Mouse (Mus musculus) kidney, adult 2 months (tissue): ENCODE data around the gene AI413582. TPM values are rescaled to one million over a fixed set of nuclear protein-coding genes. Genes with fewer than 3 reads are reported as not detected.

Source experiments
- DNase-seq: peaks from one replicate; pipeline ENCODE4 v3.0.0; 2021
- H3K27ac ChIP-seq: fragments of 200-500 bp; 2 replicates; pipeline ENCODE4 v1.5.1; 2012; ENCODE audit warnings: low read depth, low read length, control low read depth, inconsistent platforms; ENCODE audit not compliant: insufficient read depth
- H3K27me3 ChIP-seq: fragments of 200-500 bp; replicated peaks from 2 replicates; pipeline ENCODE4 v1.6.1; 2012; ENCODE audit warnings: mild to moderate bottlenecking, moderate library complexity, low read length, inconsistent platforms; ENCODE audit not compliant: control insufficient read depth, insufficient read depth
- H3K36me3 ChIP-seq: fragments of 200-500 bp; 2 replicates; pipeline ENCODE4 v1.6.1; 2012; ENCODE audit warnings: mild to moderate bottlenecking, moderate library complexity, low read length, inconsistent platforms; ENCODE audit not compliant: control insufficient read depth, insufficient read depth
- H3K4me1 ChIP-seq: fragments of 200-500 bp; 2 replicates; pipeline ENCODE4 v1.6.1; 2011; ENCODE audit warnings: low read length; ENCODE audit not compliant: control insufficient read depth, insufficient read depth
- H3K4me3 ChIP-seq: fragments of 200-500 bp; 2 replicates; pipeline ENCODE4 v1.5.1; 2011; ENCODE audit warnings: mild to moderate bottlenecking, low read depth, low read length, control low read depth; ENCODE audit not compliant: insufficient read depth
- CTCF ChIP-seq: fragments of 200-500 bp; conservative IDR thresholded peaks from 2 replicates; pipeline ENCODE4 v1.5.1; 2011; ENCODE audit warnings: low read depth, mild to moderate bottlenecking, control low read depth, low read length, moderate library complexity, mixed read lengths; ENCODE audit not compliant: insufficient read depth, insufficient read length
- POLR2A ChIP-seq: fragments of 200-500 bp; IDR thresholded peaks from one replicate; pipeline ENCODE4 v1.6.1; 2011; ENCODE audit warnings: low read depth, low read length, control low read depth
- WGBS: fragments of 180-500 bp; shearing (Covaris S2); methylation state at CpG from one replicate; pipeline ENCODE4 v1.1.7; 2018; 5-methylcytosine and 5-hydroxymethylcytosine counted together
- polyA plus RNA-seq: library from polyadenylated mRNA; depleted of rRNA; stranded (reverse); fragments of >200 nt; gene quantifications from 2 replicates; pipeline ENCODE4 v1.2.3, GENCODE M21; 2012; rRNA removed

AI413582 gene
- 41.7 and 55.7 TPM in 2 replicates for polyA plus RNA-seq

GRCm38 (mm10) chr17:27565163-27565941, at the start of gene AI413582:
TSS of gene AI413582 (minus strand) at chr17:27565756.
- Histone ChIP-seq H3K36me3 (no peaks in the 10 kb centered on the region), H3K4me3 (peak within 1 kb of the TSS; percentile 77), H3K4me1 (no peaks in the 10 kb centered on the region; the same call in 1 of the 2 replicates), H3K27me3 (no peaks in the 10 kb centered on the region), H3K27ac (no peak within 1 kb of the TSS)
- peak; percentile 98 for DNase-seq
- TF ChIP-seq POLR2A (peak; percentile 39), CTCF (peak; percentile 77)
- WGBS: under 1% methylated on average over 58 of the region's 58 CpGs

- Histone ChIP-seq H3K27me3 (no peaks in the 10 kb centered on the region), H3K4me1 (peaks cover 4% of the 10 kb centered on the region; the same call in 1 of the 2 replicates), H3K36me3 (no peaks in the 10 kb centered on the region), H3K4me3 (no peak overlapping the region), H3K27ac (no peak overlapping the region)
- WGBS: 70% methylated on average over 4 of the region's 4 CpGs
- TF ChIP-seq CTCF (no peak), POLR2A (no peak)
- DNase-seq: no peak
Observed at GRCm38 (mm10) chr17:27613016-27613415, 47.5 kb upstream of the AI413582 start.

- Histone ChIP-seq H3K4me3 (no peak overlapping the region), H3K27ac (no peak overlapping the region), H3K4me1 (peaks cover 4% of the 10 kb centered on the region; the same call in 1 of the 2 replicates), H3K36me3 (no peaks in the 10 kb centered on the region), H3K27me3 (no peaks in the 10 kb centered on the region)
- no peak for DNase-seq
- 79% methylated on average over 5 of the region's 5 CpGs for WGBS
- no peak for TF ChIP-seq CTCF
- TF ChIP-seq POLR2A: no peak
Observed at GRCm38 (mm10) chr17:27611994-27612393, 46.4 kb upstream of the AI413582 start.

- TF ChIP-seq POLR2A (no peak), CTCF (no peak)
- Histone ChIP-seq H3K27me3 (no peaks in the 10 kb centered on the region), H3K36me3 (no peaks in the 10 kb centered on the region), H3K27ac (no peak overlapping the region), H3K4me1 (peaks cover 4% of the 10 kb centered on the region; the same call in 1 of the 2 replicates), H3K4me3 (no peak overlapping the region)
- WGBS: 45% methylated on average over 3 of the region's 3 CpGs
- DNase-seq: no peak
Observed at GRCm38 (mm10) chr17:27611519-27611884, 45.9 kb upstream of the AI413582 start.

GRCm38 (mm10) chr17:27610679-27611518, 45.3 kb upstream of the AI413582 start:
- Histone ChIP-seq H3K36me3 (no peaks in the 10 kb centered on the region), H3K4me3 (no peak overlapping the region), H3K27ac (no peak overlapping the region), H3K27me3 (no peaks in the 10 kb centered on the region), H3K4me1 (peaks cover 4% of the 10 kb centered on the region; the same call in 1 of the 2 replicates)
- no peak for TF ChIP-seq POLR2A
- TF ChIP-seq CTCF: no peak
- 75% methylated on average over 10 of the region's 10 CpGs for WGBS
- DNase-seq: no peak

- TF ChIP-seq CTCF (no peak), POLR2A (no peak)
- DNase-seq: no peak
- peaks cover 4% of the 10 kb centered on the region; the same call in 1 of the 2 replicates for H3K4me1 ChIP-seq
- no peaks in the 10 kb centered on the region for H3K27me3 ChIP-seq
- no peak overlapping the region for H3K27ac ChIP-seq
- WGBS: 82% methylated on average over 7 of the region's 7 CpGs
- no peaks in the 10 kb centered on the region for H3K36me3 ChIP-seq
- H3K4me3 ChIP-seq: no peak overlapping the region
Observed at GRCm38 (mm10) chr17:27609576-27609975, 44.0 kb upstream of the AI413582 start.
